Mouse (Mus musculus) spleen, adult 18-20 months (tissue): ENCODE results near the gene Tmem273.
A peak's percentile ranks its signal among the peaks of the same experiment; 100 is the strongest.

Source experiments
- DNase-seq, 2 experiments: peaks; one replicate each; pipeline ENCODE4 v3.0.0; 2022; ENCODE audit warnings: mixed read lengths in 2 of 2

Gene Tmem273

GRCm38 (mm10) chr14:32785556-32786130 is at the start of gene Tmem273:
Gene Tmem273, plus strand, starts transcription at chr14:32785963.
- no peak for DNase-seq

- DNase-seq = no peak
Measured at GRCm38 (mm10) chr14:32736561-32736960, 49.2 kb upstream of the Tmem273 start.

GRCm38 (mm10) chr14:32738586-32738985 is 47.2 kb upstream of the Tmem273 start:
- no peak for DNase-seq

GRCm38 (mm10) chr14:32748519-32748918 is 37.2 kb upstream of the Tmem273 start:
- DNase-seq = no peak

- no peak for DNase-seq
Measured at GRCm38 (mm10) chr14:32750727-32751126, 35.0 kb upstream of the Tmem273 start.

- no peak for DNase-seq
Measured at GRCm38 (mm10) chr14:32754286-32754685, 31.5 kb upstream of the Tmem273 start.

GRCm38 (mm10) chr14:32762177-32762576 is 23.6 kb upstream of the Tmem273 start:
- no peak for DNase-seq

- DNase-seq = no peak
Measured at GRCm38 (mm10) chr14:32770563-32770962, 15.2 kb upstream of the Tmem273 start.

GRCm38 (mm10) chr14:32772085-32772484 is 13.7 kb upstream of the Tmem273 start:
- DNase-seq = no peak

GRCm38 (mm10) chr14:32772791-32773190 is 13.0 kb upstream of the Tmem273 start:
- peak in 1 of 2 experiments; percentile 26 for DNase-seq

- no peak for DNase-seq
Measured at GRCm38 (mm10) chr14:32773456-32773855, 12.3 kb upstream of the Tmem273 start.

GRCm38 (mm10) chr14:32776077-32776476 is 9.7 kb upstream of the Tmem273 start:
- DNase-seq = no peak

GRCm38 (mm10) chr14:32778362-32778761 is 7.4 kb upstream of the Tmem273 start:
- DNase-seq = no peak

- DNase-seq = no peak
Measured at GRCm38 (mm10) chr14:32782866-32783265, 2.9 kb upstream of the Tmem273 start.

- peak in 1 of 2 experiments; percentile 11 for DNase-seq
Measured at GRCm38 (mm10) chr14:32784130-32784747, 1.5 kb upstream of the Tmem273 start.

GRCm38 (mm10) chr14:32784748-32785134 is 1.0 kb upstream of the Tmem273 start:
- DNase-seq = no peak

- DNase-seq = no peak
Measured at GRCm38 (mm10) chr14:32787691-32788090, 1.9 kb downstream of the Tmem273 start.

GRCm38 (mm10) chr14:32796375-32796774 is 10.6 kb downstream of the Tmem273 start:
- no peak for DNase-seq

GRCm38 (mm10) chr14:32797803-32798202 is 12.0 kb downstream of the Tmem273 start:
- no peak for DNase-seq

- DNase-seq = no peak
Measured at GRCm38 (mm10) chr14:32798355-32798754, 12.6 kb downstream of the Tmem273 start.

- no peak for DNase-seq
Measured at GRCm38 (mm10) chr14:32800048-32800447, 14.3 kb downstream of the Tmem273 start.

GRCm38 (mm10) chr14:32801016-32801661 is 15.4 kb downstream of the Tmem273 start:
- no peak for DNase-seq

- no peak for DNase-seq
Measured at GRCm38 (mm10) chr14:32801662-32802024, 15.9 kb downstream of the Tmem273 start.

GRCm38 (mm10) chr14:32810111-32810510 is 24.3 kb downstream of the Tmem273 start:
- no peak for DNase-seq
